ENCODE assay signal across 7 mouse cellular contexts in the genomic region with DNA sequence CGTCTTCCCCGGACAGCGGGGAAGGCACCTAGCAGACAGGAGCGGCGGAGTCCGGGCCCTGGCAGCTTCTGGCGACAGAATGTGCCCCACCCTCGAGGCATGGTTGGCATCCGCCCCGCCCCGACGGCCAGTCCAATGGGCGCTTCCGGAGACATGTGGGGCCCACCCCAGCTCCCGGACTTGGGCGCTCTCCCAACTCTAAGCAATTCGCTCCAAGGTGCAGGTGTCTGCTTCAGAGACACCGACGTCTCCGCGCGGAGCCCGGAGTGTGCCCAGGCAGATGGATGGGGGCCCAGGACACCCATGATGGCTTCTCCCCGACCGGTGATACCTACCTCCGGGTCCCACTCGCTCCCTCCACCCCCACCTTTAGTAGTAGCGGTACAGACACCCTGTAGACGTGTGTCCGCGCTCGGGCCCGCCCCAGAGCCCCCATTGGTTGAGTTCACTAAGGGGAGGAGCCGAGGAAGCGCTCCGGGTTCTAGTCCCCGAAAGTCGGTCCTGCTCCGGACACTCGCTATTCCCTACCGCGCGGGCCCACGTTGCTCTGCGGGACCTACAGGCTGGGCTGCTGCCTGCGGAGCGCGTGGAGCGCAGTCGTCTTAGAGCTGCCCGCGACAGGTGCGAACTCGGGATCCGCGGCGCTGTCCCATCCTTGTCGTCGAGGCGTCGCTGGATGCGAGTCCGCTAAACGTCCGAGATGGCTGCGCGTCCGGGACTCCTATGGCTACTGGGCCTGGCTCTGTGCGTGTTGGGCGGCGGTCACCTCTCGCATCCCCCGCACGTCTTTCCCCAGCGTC. TPM values are rescaled to one million over a fixed set of nuclear protein-coding genes. Genes with fewer than 3 reads are reported as not detected.
DNase-seq lines count a peak whose midpoint lies in the region; ATAC-seq and TF ChIP-seq lines count a peak whose summit lies in the region.

Bmp8b (plus strand) TSS at position 515 of the 800 bp plus-strand sequence.

- H3K36me3 ChIP-seq in forebrain, embryonic 10.5 days (replicated peaks) = no peaks in the 10 kb centered on the region
- no peaks in the 10 kb centered on the region for H3K36me3 ChIP-seq in kidney, embryonic 16.5 days (ENCODE audit: insufficient read depth, low read length)

- no peak within 1 kb of the TSS for H3K27ac ChIP-seq in forebrain, embryonic 10.5 days
- H3K27ac ChIP-seq in kidney, embryonic 16.5 days (ENCODE audit: low read length) = no peak within 1 kb of the TSS

- peak within 1 kb of the TSS; percentile 48 for H3K4me2 ChIP-seq in kidney, embryonic 16.5 days (replicated peaks; ENCODE audit: low read depth, low read length)

- 5% methylated on average over 75 of the region's 75 CpGs for WGBS in forebrain, embryonic 10.5 days
- WGBS in kidney, embryonic 16.5 days = 6% methylated on average over 75 of the region's 75 CpGs

- H3K4me1 ChIP-seq in forebrain, embryonic 10.5 days = peaks cover 12% of the 10 kb centered on the region
- peaks cover 8% of the 10 kb centered on the region for H3K4me1 ChIP-seq in kidney, embryonic 16.5 days (ENCODE audit: insufficient read depth, low read length)

- TF ChIP-seq CTCF in brain, embryonic 14.5 days (IDR thresholded peaks at IDR 0.05; ENCODE audit: borderline replicate concordance, extremely low read depth, insufficient read depth, insufficient read length) = no peak

- peak; percentile 11 for DNase-seq in brain, embryonic 14.5 days (ENCODE audit: low read depth)
- no peak for DNase-seq in forebrain, embryonic 10.5 days (ENCODE audit: extremely low spot score, low spot score)
- DNase-seq in lung, postnatal 25 days (ENCODE audit: low spot score) = peak; percentile 16
- DNase-seq in testis, postnatal 10 days (ENCODE audit: low spot score) = peak; percentile 43
- no peak for DNase-seq in frontal cortex, postnatal 10 days (ENCODE audit: low spot score in 2 of 2)

- no peak for TF ChIP-seq POLR2A in brain, embryonic 14.5 days (IDR thresholded peaks at IDR 0.05; ENCODE audit: borderline replicate concordance, extremely low read depth, insufficient read depth, insufficient read length, poor library complexity, severe bottlenecking)

- peak within 1 kb of the TSS; percentile 46 for H3K4me3 ChIP-seq in forebrain, embryonic 10.5 days
- H3K4me3 ChIP-seq in kidney, embryonic 16.5 days (ENCODE audit: low read length) = peak within 1 kb of the TSS; percentile 41

- peak; percentile 52 for ATAC-seq in kidney, embryonic 16.5 days (ENCODE audit: low FRiP score, low TSS enrichment)
- no peak; the same call in 1 of the 2 replicates for ATAC-seq in erythroid progenitor cell, adult 5-6 weeks (replicated peaks; ENCODE audit: low FRiP score, poor library complexity, severe bottlenecking)

- peaks cover 58% of the 10 kb centered on the region for H3K27me3 ChIP-seq in forebrain, embryonic 10.5 days (ENCODE audit: poor library complexity, severe bottlenecking)
- H3K27me3 ChIP-seq in kidney, embryonic 16.5 days (ENCODE audit: insufficient read depth, low read length) = peaks cover 36% of the 10 kb centered on the region

- no peaks in the 10 kb centered on the region; the same call in 1 of the 2 replicates for H3K9me3 ChIP-seq in forebrain, embryonic 10.5 days
- no peaks in the 10 kb centered on the region for H3K9me3 ChIP-seq in kidney, embryonic 16.5 days (ENCODE audit: low read length)

- H3K9ac ChIP-seq in kidney, embryonic 16.5 days (replicated peaks; ENCODE audit: low read length) = 0 out of 2 replicates have a peak within 1 kb of the TSS, but pooled peaks have one; percentile 25

RNA-seq across cellular contexts. Expression of gene Bmp8b, which starts in this region (rescaled TPM):
- 0.59 and 0.75 TPM in 2 replicates for polyA plus RNA-seq in brain, embryonic 14.5 days (2012; rRNA removed)
- polyA plus RNA-seq in forebrain, embryonic 10.5 days (2016; fragmentation: Nextera tagmentation; extraction: Ambion mirVana) = 0.12 and 0.15 TPM in 2 replicates
- 0.17 and 0.26 TPM in 2 replicates for polyA plus RNA-seq in kidney, embryonic 16.5 days (2015; fragmentation: Nextera tagmentation; extraction: Ambion mirVana)
- 2.2 and 6.7 TPM in 2 replicates for total RNA-seq in erythroid progenitor cell, adult 5-6 weeks (2015; ENCODE audit: low replicate concordance)
- 0.77 TPM in 1 of 2 replicates, not detected in the other for total RNA-seq in erythroid progenitor cell, adult 5-6 weeks (2017; ENCODE audit: low replicate concordance)

Comparison
In these comparisons a context has a peak if more than half of its experiments do, and no peak if none do; other contexts are left out.
1. Peak in DNase-seq in brain, embryonic 14.5 days; RNA of the gene not detected or under 1 TPM.
2. Peak in ATAC-seq, H3K4me3 ChIP-seq, H3K9ac ChIP-seq and H3K4me2 ChIP-seq in kidney, embryonic 16.5 days; RNA of the gene not detected or under 1 TPM.
3. DNase-seq: peak in lung, postnatal 25 days (single experiment) and testis, postnatal 10 days (single experiment); none in forebrain, embryonic 10.5 days (single experiment) and frontal cortex, postnatal 10 days (0 of 2).